Mouse (Mus musculus): ENCODE data around the gene Gm44790.
"Not testable (repeated sequence)": the region's sequence is repeated elsewhere in the genome, so short reads cannot be mapped to it uniquely, and the experiment has no call there.

Gm44790 gene

GRCm38 (mm10) chr6:86426358-86426757 lies at the start of gene Gm44790:
Gm44790 (plus strand) TSS chr6:86426658.
- no peak for DNase-seq (ENCODE audit: low spot score)

GRCm38 (mm10) chr6:86378341-86378740 lies 48.1 kb upstream of the Gm44790 start:
- DNase-seq (ENCODE audit: low spot score): no peak

- DNase-seq (ENCODE audit: low spot score): not testable (repeated sequence)
These were observed 46.3 kb upstream of the Gm44790 start for GRCm38 (mm10) chr6:86380112-86380511.

- DNase-seq (ENCODE audit: low spot score): no peak
These were observed 43.9 kb upstream of the Gm44790 start for GRCm38 (mm10) chr6:86382551-86382950.

- no peak for DNase-seq (ENCODE audit: low spot score)
These were observed 43.1 kb upstream of the Gm44790 start for GRCm38 (mm10) chr6:86383370-86383769.

- no peak for DNase-seq (ENCODE audit: low spot score)
These were observed 41.8 kb upstream of the Gm44790 start for GRCm38 (mm10) chr6:86384692-86385091.

DNA sequence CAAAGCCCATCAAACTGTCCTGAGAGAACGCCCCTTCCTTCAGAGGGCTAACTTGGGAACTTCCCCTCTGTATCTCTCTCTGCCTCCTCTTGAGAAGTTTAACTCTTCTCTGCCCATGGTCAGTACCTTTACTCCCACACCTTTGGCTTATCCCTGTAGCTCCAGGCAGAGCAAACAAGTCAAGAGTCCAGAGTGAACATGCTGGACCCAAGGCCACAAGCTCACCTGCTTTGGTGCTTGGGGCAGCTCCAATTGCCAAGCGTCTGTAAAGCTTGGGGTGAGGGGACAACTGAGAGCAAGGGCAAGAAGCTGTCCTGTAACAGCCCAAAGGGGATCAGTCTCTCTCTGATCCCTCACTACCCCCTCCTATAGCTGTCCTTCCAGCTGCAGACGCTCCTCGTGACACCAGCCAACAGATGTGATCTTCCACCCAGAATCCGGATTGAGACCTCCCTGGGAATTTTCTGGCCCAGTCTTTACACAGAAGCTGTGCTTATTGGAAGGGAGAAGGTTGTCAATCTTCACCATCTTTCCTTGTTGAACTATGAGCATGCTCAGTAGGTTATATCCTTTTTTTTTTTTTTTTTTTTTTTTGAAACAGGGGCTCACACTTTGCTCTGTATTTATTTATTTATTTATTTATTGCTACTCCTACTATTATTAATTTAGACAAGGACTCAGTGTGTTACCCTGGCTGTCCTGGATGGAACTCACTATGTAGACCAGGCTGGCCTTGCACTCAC lies 40.9 kb upstream of the Gm44790 start:
- no peak for DNase-seq (ENCODE audit: low spot score)

DNA sequence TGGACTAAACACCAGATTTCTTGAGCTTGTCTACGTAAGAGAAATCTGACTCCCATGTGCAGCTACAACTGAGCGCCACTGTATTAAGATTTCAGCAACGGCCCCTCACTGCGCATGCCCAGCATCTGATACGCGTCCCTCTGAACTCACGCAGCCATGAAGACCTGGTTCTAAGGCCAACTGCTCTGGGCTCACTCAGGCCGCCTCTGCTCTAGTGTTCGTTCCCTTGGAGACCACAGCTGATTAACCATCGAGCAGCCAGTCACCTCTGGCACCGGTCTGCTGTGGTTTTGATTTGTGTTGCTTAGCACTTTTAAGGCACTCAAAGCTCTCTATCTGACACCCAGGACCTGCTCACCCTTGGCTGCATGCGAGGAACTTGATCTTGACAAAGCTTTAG lies 39.1 kb upstream of the Gm44790 start:
- no peak for DNase-seq (ENCODE audit: low spot score)

DNA sequence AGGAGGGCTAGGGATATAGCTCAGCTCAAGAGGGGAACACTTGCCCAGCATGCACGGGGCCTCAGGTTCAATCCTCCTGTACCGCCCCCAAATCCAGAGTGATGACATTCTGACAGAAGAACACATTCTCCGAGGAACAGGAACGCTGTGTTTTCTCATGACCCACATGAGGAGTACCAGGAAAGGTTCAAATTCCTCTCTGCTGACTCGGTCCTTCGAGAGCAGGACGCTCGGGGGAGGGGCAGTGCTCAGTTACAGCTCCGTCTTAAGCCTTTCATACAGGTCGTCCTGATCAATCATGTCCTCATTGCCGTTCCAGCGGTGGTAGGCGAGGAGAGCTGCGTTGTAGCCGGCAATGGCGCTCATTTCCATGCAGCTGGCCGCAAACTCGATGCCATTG lies 38.0 kb upstream of the Gm44790 start:
- DNase-seq (ENCODE audit: low spot score): no peak

- no peak for DNase-seq (ENCODE audit: low spot score)
These were observed 35.1 kb upstream of the Gm44790 start for GRCm38 (mm10) chr6:86391326-86391725.

DNA sequence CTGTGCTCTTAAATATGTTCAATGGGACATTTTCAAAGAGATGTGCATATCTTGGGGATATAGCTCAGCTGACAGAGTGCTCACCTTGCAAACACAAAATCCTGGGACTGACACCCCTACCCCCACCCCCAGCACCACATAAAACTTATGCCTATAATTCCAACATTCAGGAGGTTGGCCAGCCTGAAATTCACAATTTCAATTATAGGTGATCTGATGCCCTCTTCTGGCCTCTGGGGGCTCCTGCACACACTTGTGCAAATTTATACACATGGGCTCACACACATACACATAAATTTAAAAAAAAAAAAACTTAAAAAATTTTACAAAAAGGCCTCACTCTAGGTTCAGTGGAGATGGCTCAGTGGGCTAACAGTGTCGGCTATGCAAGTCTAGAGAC lies 33.3 kb upstream of the Gm44790 start:
- DNase-seq (ENCODE audit: low spot score): no peak

DNA sequence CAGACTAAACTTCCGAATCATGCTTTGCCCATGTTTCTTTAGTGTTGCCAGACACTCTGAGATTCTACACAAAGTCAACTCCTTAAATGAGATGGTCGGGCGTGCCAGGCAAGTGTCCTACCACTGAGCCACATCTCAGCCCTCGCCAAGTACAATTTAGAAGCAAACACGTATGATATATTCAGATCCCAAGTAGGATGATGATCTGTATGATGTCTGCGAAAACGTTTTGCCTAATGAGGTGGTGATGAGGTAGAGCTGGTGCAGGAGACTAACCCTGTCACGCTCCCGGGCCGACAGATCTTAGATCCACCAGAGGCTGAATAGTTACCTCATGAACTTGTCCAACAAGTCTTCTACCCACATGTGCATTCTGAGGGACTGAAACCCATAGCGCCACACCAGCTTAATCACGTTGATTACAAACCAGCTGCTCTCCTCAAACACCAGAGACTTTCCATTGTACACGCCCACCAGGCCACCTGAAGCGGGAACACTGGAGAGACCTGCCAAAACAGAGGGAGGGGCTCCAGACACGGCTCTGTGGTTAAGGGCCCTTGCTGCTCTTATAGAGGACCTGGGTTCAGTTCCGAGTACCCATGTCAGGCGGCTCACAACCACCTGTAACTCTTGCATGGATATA lies 32.3 kb upstream of the Gm44790 start:
- no peak for DNase-seq (ENCODE audit: low spot score)

DNA sequence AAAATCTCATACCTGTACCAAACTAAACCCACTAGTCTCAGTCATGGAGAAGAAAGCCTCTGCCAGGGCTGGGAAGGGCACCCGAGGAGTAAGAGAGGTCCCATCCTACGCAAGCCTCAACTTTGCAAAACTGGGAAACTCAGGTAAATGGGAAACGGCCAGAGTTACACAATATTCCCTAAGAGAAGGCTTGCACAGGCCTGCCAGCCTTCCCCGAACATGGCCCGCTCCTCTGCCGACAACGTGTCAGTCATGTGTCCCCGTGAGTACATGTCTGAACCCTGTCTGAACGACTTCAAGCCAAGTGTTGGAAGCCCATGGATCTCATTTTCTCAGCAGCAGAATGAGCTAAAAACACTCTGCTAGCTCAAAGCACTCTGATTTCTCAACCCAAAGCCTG lies 31.4 kb upstream of the Gm44790 start:
- no peak for DNase-seq (ENCODE audit: low spot score)

DNA sequence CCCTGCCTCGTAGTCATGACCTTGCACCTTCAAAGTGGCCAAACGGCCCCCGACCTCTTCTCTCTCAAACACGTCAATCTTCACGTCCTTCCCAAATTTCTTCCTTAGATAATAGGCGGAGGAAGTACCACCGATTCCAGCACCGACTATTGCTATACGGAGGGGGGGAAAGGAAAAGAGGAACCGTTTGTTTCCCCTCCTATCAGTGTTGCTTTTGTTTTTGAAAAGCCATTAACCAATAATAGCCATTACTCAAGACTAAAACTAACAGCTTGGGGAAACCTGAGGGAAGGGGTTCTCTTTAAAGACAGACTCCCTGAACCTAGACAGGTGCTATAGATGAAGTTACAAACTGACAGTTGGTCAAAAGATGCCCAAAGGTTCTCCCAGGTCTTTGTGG lies 30.5 kb upstream of the Gm44790 start:
- no peak for DNase-seq (ENCODE audit: low spot score)

- peak; percentile 93 for DNase-seq (ENCODE audit: low spot score)
These were observed 29.7 kb upstream of the Gm44790 start, which contains the start of gene Pcyox1 for GRCm38 (mm10) chr6:86396581-86397256. Pcyox1 (minus strand) TSS chr6:86397154.

DNA sequence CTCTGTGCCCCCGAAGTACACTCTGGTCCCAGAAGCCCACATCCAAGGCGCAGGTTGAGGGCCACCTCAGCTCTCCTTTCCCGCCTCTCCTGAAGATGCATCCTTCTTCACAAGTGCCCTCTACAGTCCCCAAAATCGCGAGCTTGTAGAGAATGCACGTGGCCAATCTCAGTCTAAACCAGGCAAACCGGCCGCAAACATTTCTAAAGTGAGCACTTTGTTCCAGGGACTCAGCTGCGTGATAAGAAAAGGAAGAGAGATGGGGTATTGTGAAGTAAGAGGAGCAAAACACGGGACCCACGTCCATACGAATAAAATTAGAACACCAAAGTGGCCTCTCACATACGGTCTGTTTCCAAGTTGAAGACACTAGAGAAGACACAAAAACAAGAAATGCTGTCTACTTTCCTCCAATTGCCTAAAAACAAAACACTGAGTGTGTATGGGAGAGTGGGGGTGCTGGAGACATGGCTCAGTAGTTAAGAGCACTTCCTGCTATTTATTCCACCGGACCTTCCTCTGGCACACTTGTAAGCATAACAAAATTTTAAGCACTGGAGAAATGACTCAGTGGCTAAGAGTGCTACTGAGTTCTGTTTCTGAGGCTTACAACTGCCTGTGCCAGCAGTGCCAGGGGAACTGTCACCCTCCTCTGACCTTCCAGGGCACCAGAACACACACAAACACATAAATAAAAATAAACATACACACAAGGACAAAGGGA lies 29.0 kb upstream of the Gm44790 start:
- no peak for DNase-seq (ENCODE audit: low spot score)

- no peak for DNase-seq (ENCODE audit: low spot score)
These were observed 27.5 kb upstream of the Gm44790 start for GRCm38 (mm10) chr6:86398986-86399385.

DNA sequence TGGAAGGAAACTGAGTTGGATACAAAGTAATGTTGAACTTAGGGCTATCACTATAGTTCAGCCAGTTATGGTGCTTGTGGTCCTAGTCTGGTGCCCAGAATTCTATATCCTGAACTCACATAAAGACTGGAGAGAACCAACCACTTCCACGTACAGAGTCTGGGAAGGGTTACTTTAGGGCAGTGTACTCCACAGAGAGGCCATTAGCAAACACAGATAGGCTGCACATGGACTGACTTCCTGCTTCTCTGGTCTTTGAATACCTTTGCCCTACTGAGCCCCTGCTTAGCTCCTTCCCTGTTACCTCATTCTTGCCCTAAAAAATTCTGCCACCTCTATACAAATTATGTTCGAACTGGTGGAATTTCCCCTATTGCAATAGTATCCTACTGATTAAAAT lies 26.5 kb upstream of the Gm44790 start:
- no peak for DNase-seq (ENCODE audit: low spot score)

DNA sequence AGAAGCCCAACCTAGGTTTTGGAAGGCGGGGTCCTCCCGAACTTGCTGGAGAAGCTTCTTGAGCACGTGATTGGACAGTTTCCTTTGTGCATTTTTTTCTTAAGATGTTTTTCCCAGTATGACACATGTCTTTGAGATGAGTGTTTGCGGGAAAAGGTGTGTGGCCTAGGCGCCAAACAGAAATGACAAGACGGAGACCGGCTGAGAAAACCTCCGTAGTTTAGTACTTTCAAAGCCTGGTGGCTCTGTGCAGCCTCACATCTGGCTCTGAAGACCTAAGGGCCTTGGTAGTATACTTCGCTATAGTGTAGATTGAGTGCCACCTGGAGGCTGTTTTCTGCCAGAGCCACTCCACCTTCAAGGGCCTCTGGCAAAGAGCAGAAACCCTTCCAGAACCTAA lies 25.5 kb upstream of the Gm44790 start:
- peak; percentile 85 for DNase-seq (ENCODE audit: low spot score)

GRCm38 (mm10) chr6:86402681-86403607 lies 23.5 kb upstream of the Gm44790 start:
- peak; percentile 23 for DNase-seq (ENCODE audit: low spot score)

DNA sequence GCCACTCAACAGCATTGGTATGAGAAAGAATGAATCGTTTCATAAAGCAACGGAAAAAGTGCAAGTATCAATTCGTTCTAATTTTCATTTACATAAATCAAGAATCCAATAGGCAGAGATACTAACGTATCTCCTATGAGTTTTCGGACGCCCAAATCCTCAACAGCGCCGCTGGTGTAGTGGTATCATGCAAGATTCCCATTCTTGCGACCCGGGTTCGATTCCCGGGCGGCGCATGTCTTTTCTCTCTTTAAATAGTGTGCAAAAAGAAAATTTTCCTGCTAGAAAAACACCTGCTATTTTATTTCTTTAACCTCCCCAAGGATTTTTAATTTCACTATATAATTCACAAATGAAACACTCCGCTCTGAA lies 22.7 kb upstream of the Gm44790 start:
- peak; percentile 95 for DNase-seq (ENCODE audit: low spot score)

All from retina, embryonic 14.5 days (tissue).